Mouse (Mus musculus) c-Kit-negative CD71-positive TER-119-positive erythroid progenitor cells, embryonic 14.5 days (primary cell): ENCODE results near the gene Pi16.
A peak's percentile ranks its signal among the peaks of the same experiment; 100 is the strongest.
"Not testable (repeated sequence)": the region's sequence is repeated elsewhere in the genome, so short reads cannot be mapped to it uniquely, and the experiment has no call there.

Experiments
- DNase-seq: peaks from one replicate; pipeline ENCODE4 v3.0.0-alpha.2; 2013; ENCODE audit warnings: low read depth, low spot score

Gene Pi16

GRCm38 (mm10) chr17:29330671-29331410, 13.4 kb downstream of the Pi16 start:
- no peak for DNase-seq

- DNase-seq = no peak
Measured at GRCm38 (mm10) chr17:29332186-29332685, 14.8 kb downstream of the Pi16 start.

GRCm38 (mm10) chr17:29336266-29336990, 18.9 kb downstream of the Pi16 start:
- DNase-seq = no peak

GRCm38 (mm10) chr17:29337979-29338823, 20.7 kb downstream of the Pi16 start:
- DNase-seq = no peak

GRCm38 (mm10) chr17:29339170-29339768, 21.8 kb downstream of the Pi16 start:
- DNase-seq = no peak

- DNase-seq = no peak
Measured at GRCm38 (mm10) chr17:29340406-29341261, 23.2 kb downstream of the Pi16 start.

GRCm38 (mm10) chr17:29341591-29342003, 24.1 kb downstream of the Pi16 start:
- no peak for DNase-seq

- no peak for DNase-seq
Measured at GRCm38 (mm10) chr17:29342010-29342910, 24.8 kb downstream of the Pi16 start.

GRCm38 (mm10) chr17:29343241-29343640, 25.8 kb downstream of the Pi16 start:
- no peak for DNase-seq

- DNase-seq = no peak
Measured at GRCm38 (mm10) chr17:29345272-29345671, 27.8 kb downstream of the Pi16 start.

GRCm38 (mm10) chr17:29346496-29347125, 29.1 kb downstream of the Pi16 start:
- no peak for DNase-seq

GRCm38 (mm10) chr17:29347126-29347644, 29.7 kb downstream of the Pi16 start:
- no peak for DNase-seq

- peak; percentile 91 for DNase-seq
Measured at GRCm38 (mm10) chr17:29347645-29348256, 30.3 kb downstream of the Pi16 start, which contains the start of gene Mtch1. Gene Mtch1, minus strand, starts transcription at chr17:29347934.

GRCm38 (mm10) chr17:29348996-29349395, 31.5 kb downstream of the Pi16 start:
- DNase-seq = no peak

GRCm38 (mm10) chr17:29351056-29351455, 33.6 kb downstream of the Pi16 start:
- not testable (repeated sequence) for DNase-seq

GRCm38 (mm10) chr17:29355461-29355840, 38.0 kb downstream of the Pi16 start:
- DNase-seq = no peak

GRCm38 (mm10) chr17:29355841-29356478, 38.5 kb downstream of the Pi16 start:
- DNase-seq = no peak

GRCm38 (mm10) chr17:29356479-29356856, 39.0 kb downstream of the Pi16 start:
- no peak for DNase-seq
